Mouse (Mus musculus) brown adipose tissue, adult 24 weeks (tissue): ENCODE measurements around the gene Gnai2. TPM values are rescaled to one million over a fixed set of nuclear protein-coding genes. Genes with fewer than 3 reads are reported as not detected.
A peak's percentile ranks its signal among the peaks of the same experiment; 100 is the strongest.

ENCODE experiments used
- H3K27ac ChIP-seq: fragments of 200-500 bp; replicated peaks from 2 replicates; pipeline ENCODE4 v1.5.1; 2012; ENCODE audit warnings: low read depth, mild to moderate bottlenecking, low read length
- H3K4me1 ChIP-seq: fragments of 200-500 bp; 2 replicates; pipeline ENCODE4 v1.6.1; 2012; ENCODE audit warnings: low read length, mixed read lengths; ENCODE audit not compliant: control insufficient read depth, insufficient read depth, insufficient read length
- H3K4me3 ChIP-seq: fragments of 200-500 bp; 2 replicates; pipeline ENCODE4 v1.5.1; 2012; ENCODE audit warnings: low read depth, mild to moderate bottlenecking, low read length, moderate library complexity; ENCODE audit not compliant: insufficient read depth
- polyA plus RNA-seq: library from polyadenylated mRNA; stranded (reverse); fragments of >200 nt; gene quantifications from 2 replicates; pipeline ENCODE4 v1.2.4, GENCODE M21; 2012; ENCODE audit not compliant: missing spikeins, insufficient read depth, insufficient read length

The Gnai2 gene
- polyA plus RNA-seq, 1 experiment = 112 TPM

DNA sequence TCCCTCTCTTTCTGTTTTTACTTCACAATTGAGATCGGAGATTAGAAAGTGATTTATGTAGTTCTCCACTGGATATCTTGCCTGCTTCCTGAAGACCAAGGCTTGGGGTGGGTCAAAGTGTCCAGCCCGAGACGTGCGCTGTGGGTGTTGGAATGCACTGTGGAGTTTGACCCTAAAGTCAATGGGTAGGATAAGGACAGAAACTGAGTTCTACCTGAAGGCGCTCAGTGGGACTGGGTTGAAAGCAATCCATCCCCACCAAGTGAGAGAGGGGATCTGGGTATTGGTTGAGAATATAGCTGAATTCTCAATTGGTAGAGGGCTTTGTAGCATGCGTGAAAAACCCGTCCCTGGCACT lies 10.0 kb upstream of the Gnai2 start:
- Histone ChIP-seq H3K27ac (no peak overlapping the region), H3K4me1 (peaks cover 2% of the 10 kb centered on the region; the same call in 1 of the 2 replicates), H3K4me3 (no peak overlapping the region)

DNA sequence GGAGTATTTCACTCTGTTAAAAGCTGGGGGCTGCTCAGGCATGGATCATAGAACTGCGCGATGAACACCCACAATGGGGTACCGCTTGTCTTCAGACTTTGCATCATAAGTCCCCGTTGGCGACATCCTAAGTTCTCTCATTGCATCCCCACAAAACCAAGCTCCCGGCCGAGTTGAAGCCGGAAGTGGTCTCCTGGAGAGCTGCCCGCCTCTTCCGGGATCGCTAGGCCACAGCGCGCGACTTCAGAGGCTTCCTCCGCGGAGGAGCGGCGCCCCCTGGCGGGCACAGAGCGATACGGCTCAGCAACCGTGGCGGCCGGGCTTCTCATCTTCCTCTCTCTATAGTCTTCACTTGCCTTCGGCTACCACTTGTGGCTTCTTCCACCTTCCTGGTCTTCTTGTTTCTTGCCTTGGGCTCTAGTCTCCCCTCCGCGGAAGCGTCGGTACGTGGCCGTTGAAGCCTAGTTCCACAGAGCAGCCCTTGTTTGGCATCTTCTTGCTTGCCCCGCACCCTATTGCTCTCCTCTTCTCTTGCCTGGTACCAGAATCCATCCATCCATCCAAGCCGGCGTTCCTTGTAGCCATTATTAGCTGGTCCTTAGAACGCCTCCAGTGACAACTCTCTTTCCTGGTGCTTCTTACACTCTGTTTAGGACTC lies 9.5 kb upstream of the Gnai2 start:
- H3K4me3 ChIP-seq = peak overlapping the region; percentile 68
- peak overlapping the region; percentile 33; the same call in 1 of the 2 replicates for H3K27ac ChIP-seq
- peaks cover 6% of the 10 kb centered on the region for H3K4me1 ChIP-seq

DNA sequence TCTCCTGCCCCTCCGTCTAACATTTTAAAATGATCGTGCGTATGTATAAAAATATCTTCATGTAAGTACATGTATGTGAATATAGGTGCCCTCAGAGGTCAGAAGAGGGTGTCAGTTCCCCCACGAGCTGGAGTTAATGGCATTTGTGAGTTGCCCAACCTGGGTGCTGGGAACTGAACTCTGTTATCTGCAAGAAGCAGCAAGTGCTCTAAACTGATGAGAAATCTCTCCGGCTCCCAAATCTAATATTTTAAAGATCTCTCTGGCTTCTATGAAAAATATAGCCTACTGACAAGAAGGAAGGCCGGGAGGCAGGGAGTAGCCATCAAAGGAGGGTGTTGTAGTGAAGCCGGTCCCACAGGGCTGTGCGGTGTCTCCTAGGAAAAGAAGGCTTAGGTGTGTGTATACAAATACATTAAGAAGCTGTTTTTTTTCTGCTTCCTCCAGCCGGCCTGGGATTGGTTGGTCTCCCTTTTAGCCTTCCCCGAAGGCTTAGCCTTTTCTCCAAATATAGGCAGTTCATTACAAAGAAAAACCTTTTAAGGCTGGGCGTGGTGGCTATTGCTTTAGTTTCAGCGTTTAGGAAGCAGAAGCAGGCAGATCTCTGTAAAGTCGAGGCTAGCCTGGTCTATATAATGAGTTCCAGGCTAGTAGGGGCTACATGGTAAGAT lies 8.5 kb upstream of the Gnai2 start:
- Histone ChIP-seq H3K4me1 (peaks cover 6% of the 10 kb centered on the region), H3K4me3 (no peak overlapping the region), H3K27ac (no peak overlapping the region)

DNA sequence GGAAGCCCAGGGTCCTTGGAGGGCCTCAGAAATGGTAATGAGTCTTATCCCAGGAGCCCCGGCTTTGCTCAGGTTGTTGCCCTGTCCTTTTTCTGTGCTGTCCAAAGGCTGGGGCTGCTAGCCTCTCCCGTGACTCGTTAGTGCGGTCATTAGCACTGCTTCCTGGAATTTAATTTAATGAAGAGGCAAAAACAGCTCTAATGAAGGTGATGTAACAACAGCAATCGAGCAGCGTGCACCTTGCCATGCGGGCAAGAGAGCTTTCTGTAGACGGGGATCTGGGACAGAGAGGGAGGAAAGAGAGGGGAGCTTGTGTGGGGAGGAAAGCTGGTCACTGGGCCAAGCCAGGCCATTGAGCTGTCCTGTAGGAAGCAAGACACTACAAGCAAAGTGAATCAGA lies 6.5 kb upstream of the Gnai2 start:
- Histone ChIP-seq H3K4me3 (no peak overlapping the region), H3K27ac (peak overlapping the region; percentile 72; the same call in 1 of the 2 replicates), H3K4me1 (peaks cover 6% of the 10 kb centered on the region)

DNA sequence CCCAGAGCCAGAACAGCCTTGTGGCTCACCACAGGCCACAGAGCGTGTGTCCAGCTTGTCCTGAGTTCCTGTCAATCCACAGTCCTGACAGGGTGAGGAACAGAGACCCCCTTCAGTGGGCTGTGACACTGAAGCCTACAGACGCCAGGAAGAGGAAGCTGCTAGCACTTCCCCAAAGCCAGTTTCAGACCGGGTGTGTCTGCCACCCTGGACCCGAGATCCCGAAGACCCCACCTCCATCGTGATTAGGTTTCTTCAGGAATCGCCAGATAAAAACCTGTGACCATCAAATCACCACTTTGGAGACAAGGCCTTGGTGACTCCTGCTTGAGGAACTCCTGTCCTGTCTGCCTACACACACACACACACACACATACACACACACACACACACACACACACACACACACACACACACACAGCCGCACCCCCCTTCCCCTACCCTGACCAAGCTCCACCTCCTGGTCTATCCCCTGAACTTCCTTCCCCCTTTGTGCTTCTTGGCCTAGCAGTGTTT lies 5.1 kb upstream of the Gnai2 start:
- H3K4me3 ChIP-seq = no peak overlapping the region
- peaks cover 10% of the 10 kb centered on the region for H3K4me1 ChIP-seq
- peak overlapping the region; percentile 75 for H3K27ac ChIP-seq

DNA sequence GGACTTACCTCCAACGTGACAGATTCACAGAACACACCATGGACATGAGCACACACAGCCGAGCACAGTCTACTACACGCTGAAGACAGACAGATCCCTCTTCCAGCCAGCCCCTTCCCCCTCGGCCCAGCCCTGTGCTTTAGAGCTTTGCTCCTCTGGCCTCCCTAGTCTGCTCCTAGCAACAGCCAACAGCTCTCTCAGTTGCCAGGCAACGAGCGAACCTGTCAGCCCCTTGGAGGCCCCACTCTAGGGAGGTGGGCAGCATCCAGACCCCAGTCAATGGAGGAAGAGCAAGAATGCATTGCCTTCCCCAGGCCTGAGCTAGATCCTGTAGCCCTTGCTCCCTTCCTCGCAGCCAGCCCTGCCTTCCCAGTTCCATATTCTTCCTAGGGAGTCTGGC lies 1.9 kb upstream of the Gnai2 start:
- Histone ChIP-seq H3K4me1 (peaks cover 10% of the 10 kb centered on the region), H3K27ac (no peak overlapping the region), H3K4me3 (no peak overlapping the region)

DNA sequence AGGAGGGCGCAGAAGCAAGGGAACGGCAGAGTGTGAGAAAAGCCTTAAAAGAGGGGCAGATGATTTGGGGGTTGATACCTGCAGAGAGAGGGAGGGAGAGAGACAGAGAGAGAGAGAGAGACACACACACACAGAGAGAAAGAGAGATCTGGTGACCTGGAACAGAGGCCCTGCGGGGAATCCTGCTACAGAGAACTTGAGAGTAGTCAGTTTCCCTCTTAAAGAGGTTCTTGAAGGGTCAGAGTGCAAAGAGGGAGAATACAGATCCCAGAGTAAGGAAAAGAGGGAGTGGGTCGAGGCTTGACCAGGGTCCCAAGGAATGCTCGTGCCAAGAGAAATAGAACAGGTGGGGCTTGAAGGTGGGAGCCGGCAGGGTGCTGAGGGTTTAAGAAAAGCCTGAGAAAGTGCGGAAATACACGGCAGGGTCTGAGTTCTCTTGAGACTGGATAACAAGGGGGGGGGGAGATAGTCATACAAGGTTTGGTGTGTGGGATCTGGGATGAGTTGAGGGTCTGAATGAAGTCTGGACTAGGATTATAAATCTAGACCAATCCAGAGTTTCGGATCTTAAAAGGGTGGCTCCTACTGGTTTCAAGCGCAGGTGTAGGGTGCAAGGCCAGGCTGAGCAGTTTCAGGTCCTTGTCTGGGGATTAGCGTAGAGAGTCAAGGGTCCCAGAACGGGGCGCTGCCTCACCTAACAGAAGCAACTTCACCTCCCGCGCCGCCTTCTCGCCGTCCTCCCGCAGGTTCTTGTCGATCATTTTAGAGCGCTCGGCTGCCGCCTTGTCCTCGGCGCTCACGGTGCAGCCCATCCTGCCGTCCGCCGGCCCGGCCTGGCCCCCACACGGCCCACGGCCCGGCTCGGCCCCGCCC lies 525 bp downstream of the Gnai2 start:
- peak overlapping the region; percentile 77 for H3K4me3 ChIP-seq
- H3K4me1 ChIP-seq = peaks cover 16% of the 10 kb centered on the region
- H3K27ac ChIP-seq = peak overlapping the region; percentile 95

DNA sequence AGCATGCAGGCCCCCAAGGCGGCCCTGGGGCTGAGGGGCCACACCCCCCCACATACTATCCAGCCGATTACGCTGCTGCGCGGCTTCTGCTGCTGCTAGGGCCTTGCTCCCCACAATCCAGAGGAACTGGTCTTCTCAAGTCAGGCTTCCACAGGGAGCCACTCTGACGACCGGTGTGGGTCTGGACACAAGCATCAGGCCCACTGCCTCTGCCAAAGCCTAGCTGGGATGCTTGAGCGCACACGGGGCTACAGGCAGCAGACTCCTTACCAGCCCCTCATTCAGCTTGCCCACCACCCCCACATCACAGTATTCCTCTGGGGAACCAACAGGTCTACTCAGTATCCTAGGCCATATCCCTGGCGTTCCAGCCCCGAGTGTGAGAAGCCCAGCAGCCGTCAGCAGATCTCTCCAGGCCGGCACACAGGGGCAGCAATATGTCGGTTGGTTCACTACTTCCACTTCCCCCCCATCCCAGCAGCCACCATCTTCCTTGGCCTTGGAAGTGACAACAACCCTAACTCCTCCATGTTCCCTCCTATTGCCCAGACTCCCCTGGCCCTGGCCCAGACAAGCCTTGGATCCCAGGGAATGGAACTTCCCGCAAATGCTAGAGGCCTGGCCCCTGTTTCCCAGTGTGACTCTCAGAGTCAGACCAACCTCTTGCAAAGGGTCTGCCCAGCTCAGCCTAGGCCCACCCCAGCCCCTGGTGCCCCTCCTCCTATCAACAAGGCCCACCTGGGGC lies 1.3 kb downstream of the Gnai2 start:
- H3K4me1 ChIP-seq = peaks cover 20% of the 10 kb centered on the region
- H3K4me3 ChIP-seq = peak overlapping the region; percentile 77
- H3K27ac ChIP-seq = peak overlapping the region; percentile 95

DNA sequence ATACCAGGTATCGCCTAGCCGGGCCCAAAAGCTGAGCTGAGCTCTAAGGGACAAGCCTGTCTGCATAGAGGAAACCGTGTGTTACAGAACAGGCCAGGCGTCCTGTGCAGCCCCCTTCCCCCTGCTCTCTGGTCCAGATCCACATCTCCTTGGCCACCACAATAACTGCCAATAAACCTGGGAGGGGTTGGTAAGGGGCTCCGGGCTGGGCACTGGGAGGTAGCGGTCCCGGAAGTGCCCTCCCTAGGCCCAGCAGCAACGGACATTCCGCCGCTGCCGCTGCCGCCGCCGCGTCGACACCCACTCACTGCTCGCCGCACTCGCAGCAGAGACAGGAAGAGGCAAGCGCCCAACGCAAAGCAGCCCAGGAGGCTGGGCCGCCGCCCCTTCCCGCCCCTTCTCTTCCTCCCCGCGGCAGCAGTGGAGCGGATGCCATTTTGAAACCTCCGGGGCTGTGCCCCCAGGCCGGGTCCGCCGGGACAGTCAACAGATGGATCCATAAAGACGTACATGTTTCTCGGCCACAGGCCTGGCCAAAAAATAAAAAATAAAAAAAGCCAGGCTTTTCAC lies 2.0 kb downstream of the Gnai2 start:
- Histone ChIP-seq H3K4me1 (peaks cover 20% of the 10 kb centered on the region), H3K27ac (peak overlapping the region; percentile 95), H3K4me3 (peak overlapping the region; percentile 77)

DNA sequence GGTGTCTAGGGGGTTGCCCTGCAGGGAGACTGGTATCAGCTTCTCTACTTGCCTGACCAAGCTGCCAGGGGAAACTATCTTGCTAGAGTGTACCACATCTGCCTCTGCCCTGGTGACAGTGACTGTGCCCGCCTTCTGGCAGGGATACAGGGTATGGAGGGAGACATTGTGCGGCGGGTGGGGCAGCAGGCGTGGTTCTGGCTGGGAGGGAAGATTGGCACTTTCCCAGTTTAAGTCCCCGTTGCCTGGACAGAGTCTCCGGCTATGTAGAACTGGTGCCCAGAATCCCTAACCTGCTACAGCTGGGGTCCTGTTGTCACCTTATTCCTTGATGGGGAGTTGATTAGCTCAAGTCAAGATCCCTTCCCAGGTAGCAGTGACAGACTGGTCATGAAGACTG lies 2.7 kb downstream of the Gnai2 start:
- H3K4me3 ChIP-seq = peak overlapping the region; percentile 77
- peak overlapping the region; percentile 88 for H3K27ac ChIP-seq
- peaks cover 26% of the 10 kb centered on the region for H3K4me1 ChIP-seq

DNA sequence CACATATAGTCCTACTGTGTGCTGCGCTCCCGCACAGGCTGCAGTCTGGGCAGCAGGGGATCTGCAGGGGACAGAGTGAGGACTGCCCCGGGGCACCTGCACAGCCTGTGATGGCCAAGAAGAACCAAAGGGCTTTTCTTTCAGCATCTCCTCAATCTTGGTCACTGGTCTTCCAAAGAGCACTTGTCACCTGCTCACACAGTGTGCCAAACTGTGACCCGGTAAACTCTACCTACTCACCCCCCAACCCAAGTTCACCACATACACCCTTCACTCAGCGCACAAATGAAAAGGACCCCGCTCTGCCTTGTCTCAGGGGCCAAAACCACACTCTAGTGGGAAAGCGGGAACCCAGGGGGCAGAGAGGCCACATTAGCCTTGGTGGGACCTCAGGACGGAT lies 3.3 kb downstream of the Gnai2 start:
- H3K4me3 ChIP-seq = peak overlapping the region; percentile 77
- H3K27ac ChIP-seq = peak overlapping the region; percentile 88
- H3K4me1 ChIP-seq = peaks cover 29% of the 10 kb centered on the region

DNA sequence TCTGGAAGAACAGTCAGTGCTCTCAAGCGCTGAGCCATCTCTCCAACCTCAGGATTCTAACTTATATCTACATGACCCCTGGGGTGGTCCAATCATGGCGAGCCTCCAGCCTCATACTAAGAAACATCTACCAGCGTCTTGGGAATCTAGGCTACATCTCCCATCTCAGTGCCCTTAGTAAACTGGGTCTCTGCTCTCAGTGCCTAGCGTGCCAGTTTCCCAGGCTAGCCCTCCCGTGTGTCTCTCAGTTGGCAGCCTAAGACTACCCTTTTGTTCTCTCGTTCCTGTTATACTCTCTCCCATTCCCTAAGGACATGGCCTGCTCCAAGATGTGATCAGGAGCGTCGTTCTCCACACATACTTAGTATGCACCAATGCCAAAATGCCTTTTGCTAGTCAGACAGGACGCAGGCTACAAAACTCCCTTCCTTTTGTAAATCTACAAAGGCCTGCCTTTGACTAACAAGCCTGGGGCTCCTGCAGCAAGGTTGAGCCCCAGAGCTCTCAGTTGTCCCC lies 3.8 kb downstream of the Gnai2 start:
- Histone ChIP-seq H3K4me3 (peak overlapping the region; percentile 77), H3K27ac (peak overlapping the region; percentile 88)

DNA sequence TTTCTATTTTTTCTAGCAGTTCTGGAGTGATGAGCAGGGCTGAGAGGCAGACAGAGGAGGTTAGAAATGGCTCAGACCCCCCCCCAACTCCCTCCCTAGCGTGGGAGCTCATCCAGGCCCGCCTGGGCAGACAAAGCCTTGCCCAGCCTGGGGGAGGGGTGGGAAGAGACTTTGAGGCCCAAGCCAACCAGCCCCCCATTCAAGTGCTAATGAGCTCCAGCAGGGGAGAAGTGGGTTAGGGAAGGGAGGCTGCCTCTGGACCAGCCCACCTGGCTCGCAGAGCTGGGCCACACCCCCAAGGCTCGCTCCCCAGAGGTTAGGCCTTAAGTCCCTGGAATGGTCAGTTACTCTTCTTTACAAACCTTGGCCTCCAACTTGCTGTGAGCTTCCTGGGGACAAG lies 4.6 kb downstream of the Gnai2 start:
- Histone ChIP-seq H3K4me1 (peaks cover 29% of the 10 kb centered on the region), H3K4me3 (peak overlapping the region; percentile 24; the same call in 1 of the 2 replicates), H3K27ac (peak overlapping the region; percentile 88)

More for the DNA sequence above, 3.8 kb downstream of the Gnai2 start:
- peaks cover 29% of the 10 kb centered on the region for H3K4me1 ChIP-seq

DNA sequence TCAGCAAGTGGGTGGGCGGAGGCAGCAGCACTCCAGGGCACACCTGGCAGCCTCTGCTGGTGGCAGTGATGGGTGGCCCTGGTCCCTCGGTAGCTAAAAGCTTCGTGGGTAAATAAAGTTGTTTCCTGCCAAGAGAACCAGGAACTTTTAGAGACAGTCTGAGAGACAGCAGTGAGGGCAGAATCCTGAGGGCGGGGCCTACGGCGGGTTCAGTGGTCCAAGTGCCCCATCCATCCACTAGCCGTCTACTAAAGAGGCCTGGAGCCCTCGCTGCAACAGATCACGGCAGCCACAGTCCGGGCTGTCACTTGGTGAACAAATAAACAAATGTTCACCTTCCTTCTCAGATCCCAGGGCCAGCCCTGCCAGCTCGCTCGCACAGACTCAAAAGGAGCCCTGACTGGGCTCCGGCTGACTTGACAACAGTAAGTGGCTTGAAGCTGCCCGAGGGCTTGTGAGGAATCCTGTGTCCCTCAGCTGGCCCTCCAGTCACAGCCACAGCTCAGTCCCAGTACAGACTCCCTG lies 5.2 kb downstream of the Gnai2 start:
- Histone ChIP-seq H3K4me3 (peak overlapping the region; percentile 24), H3K4me1 (peaks cover 35% of the 10 kb centered on the region), H3K27ac (peak overlapping the region; percentile 88)
